Mouse (Mus musculus) ES-Bruce4 (cell line): Measurements from ENCODE around the gene Shcbp1.
A peak's percentile ranks its signal among the peaks of the same experiment; 100 is the strongest.

ENCODE experiments used
- CTCF ChIP-seq: IDR thresholded peaks from one replicate; pipeline ENCODE4 v1.8.1; 2011; ENCODE audit warnings: low read depth, low read length
- EP300 ChIP-seq: IDR thresholded peaks from 2 replicates; pipeline ENCODE4 v1.6.1; 2011; ENCODE audit warnings: low read depth, low read length; ENCODE audit not compliant: insufficient read depth

GRCm38 (mm10) chr8:4779254-4780055 lies at the start of gene Shcbp1:
- TF ChIP-seq CTCF (peak; percentile 48), EP300 (no peak)
